Mouse (Mus musculus) kidney, adult 8-10 months (tissue): ENCODE results near the gene Cfap74.
"Not testable (repeated sequence)": the region's sequence is repeated elsewhere in the genome, so short reads cannot be mapped to it uniquely, and the experiment has no call there.

ENCODE experiments used
- DNase-seq, 2 experiments: peaks; one replicate each; pipeline ENCODE4 v3.0.0; 2022

The Cfap74 gene

DNA sequence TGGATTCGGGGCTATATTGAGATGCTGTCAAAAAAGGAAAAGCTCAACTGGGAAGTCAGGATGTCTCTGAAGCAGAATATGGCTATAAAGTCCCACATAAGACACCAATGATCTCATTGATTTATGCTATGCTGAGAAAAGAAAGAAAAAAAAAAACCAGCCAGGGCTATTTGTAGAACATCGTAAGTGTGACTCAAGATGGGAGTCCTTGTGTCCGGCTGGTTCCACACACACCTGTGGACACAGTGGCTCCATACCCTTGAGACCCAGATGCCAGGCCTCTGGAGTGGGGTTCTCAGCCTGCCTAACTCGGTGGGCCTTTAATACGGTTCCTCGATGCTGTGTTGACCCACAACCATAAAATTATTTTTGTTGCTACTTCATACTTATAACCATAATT is 3.1 kb downstream of the Cfap74 start:
- DNase-seq: no peak

DNA sequence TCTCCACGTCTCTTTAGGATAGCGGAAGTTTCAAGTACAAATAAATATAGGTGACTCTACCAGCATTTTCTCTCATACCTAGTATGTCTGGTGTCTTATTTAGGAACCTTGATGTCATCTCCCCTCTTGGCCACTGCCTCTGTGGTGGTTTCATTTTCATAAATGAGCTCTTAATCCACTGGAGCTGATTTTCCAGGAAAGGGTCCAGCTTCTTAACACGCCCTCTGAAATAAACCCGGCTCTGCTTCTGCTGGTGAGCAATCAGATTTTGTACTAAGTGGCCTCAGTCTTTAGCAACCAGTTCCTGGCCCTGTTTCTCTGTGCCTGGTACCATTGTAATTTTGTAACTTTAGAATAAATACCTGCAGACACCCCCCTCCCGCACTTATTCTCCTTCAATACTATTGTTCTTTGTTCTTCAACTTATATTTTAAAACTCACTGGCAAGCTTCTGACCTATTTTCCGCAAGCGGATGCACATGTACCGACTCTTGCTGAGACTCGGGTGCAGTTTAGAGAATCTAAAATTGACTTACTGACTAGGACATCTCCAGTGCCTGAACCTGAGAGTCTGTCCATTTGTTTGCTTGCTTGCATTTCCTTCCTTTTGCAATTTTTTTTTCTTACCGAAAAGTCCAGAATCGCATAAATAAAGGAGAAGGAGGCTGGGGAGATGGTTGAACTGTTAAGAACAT is 4.8 kb downstream of the Cfap74 start:
- no peak for DNase-seq

DNA sequence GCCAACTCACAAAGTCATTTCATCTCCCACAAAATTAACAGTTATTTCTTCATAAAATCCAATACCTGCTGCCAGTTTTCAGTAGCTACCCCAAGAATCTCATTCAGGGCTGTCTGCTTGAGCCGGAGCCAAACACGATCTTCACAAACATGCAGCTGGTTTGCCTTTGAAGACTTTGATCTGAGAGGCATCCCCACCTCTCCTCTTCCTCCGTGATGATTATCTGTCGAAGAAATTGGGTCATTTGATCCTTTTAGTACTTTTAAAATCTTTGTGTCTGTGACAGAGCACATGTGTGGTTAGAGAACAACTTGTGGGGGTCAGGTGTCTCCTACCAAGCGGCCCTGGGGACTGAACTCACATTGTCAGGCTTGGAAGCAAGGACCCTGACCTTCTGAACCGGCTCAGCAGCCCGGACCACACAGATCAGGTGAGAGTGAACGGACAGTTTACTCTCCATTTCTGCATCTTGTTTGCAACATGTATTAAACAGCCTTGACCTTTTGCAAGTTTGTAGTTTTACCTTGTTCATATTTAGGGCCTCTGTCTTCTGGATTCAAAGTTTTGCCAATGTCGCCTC is 5.8 kb downstream of the Cfap74 start:
- no peak for DNase-seq

DNA sequence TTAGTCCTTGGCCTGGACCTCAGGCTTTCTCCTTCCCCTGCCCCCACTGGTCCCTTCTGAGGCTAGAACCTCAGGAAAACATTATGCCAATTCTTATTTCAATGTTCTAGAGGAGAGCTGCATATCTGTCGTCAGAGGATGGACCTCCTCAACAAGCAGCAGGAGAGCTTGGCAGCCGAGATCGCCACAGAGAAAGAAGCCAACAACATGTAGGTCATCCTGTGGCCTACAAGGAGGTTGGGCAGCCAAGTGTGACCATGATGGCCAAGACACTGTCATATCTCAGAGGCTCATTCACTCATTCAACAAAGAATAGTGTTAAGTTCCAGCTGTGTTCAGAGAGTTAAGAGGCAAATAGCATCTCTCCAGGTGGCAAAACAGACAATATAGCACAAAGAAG is 11.1 kb downstream of the Cfap74 start:
- no peak for DNase-seq

DNA sequence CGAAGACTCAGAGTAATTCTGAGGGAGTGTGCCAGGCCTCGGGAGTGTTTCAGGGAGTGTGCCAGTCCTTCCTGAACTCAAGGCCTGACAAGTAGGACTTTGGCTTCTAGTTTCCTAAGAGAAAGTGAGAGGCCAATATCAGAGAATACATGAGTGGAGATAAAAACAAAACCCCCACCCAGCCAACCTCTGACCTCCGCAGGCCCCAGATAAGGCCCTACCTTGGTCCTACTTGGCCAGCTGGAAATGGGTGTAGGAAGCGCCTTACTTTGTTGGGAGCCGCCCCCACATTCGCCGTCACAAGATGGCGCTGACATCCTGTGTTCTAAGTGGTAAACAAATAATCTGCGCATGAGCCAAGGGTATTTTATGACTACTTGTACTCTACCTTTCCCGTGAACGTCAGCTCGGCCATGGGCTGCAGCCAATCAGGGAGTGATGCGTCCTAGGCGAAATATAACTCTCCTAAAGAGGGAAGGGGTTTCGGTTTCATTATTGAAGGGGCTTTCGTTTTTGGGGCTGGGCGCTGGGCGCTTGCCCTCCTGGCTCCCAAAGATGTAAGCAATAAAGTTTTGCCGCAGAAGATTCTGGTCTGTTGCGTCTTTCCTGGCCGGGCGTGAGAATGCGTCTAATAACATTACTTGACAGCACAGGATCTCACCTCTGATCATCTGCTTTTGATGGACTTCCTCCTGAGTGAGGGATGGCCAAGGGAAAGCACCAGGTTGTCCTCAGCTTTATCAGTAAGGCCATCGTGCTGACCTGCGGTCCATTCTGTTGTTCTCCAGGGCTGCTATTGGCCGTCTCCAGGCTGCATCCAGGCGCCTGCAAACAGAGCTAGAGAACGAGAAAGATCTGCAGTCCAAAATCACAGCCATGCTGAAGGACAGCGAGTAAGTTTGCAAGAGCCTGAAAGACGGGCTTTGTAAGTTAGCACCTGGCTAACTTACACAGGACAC is 12.7 kb downstream of the Cfap74 start:
- not testable (repeated sequence) for DNase-seq

DNA sequence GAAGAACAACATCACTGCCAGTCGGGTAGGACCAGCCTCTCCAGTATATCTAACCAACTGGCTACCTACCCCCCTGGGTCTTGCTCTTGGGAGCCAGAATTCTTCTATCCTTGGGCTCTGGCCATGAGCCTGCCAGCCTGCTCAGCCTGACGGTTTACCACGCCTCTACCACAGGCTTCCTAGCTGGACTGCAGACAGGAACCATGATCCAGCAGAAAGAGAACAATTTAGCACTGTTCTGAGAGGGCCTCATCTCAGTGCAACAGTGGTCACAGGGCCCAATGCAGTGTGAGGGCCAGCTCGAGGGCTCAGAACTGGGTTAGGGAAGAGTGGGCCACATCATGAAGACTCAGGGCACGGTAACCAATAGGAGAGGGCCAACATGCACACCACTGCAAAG is 15.0 kb downstream of the Cfap74 start:
- DNase-seq: no peak

DNA sequence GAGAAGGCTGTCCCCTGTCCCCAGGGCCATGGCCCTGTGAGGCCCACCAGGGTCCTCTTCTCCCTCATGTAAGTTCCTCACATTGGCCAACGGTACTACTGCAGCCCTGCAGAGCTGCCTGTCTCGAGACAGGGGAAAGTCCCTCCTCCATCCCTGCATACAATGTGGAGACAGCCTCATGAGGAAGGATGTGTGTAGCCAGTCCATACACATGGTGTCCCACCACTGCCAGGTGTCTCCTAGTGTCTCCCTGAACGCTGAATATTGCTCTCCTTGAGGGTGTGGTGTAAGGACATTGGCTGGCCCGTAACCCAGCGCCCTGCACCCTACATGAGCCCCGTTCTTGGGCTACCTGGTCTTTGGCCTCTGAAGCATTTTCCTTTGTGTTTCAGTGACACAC is 17.3 kb downstream of the Cfap74 start:
- DNase-seq: no peak

DNA sequence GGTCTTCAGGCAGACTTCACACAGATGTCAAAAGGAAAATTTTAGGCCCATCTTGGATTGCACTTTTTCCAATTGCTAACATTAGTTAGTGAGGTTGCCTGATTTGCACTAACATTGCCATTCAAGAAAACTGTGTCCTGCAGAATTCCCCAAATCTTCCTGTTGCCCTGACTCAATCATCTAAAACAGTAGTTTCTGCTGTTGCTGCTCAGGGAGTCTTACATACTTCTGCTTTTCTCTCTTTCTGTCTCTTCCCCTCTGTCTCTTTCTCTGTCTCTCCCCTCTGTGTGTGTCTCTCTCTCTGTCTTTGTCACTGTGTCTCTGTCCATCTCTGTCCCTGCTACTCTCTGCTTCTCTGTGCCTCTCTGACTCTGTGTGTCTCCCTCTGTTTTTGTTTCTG is 19.5 kb downstream of the Cfap74 start:
- no peak for DNase-seq

DNA sequence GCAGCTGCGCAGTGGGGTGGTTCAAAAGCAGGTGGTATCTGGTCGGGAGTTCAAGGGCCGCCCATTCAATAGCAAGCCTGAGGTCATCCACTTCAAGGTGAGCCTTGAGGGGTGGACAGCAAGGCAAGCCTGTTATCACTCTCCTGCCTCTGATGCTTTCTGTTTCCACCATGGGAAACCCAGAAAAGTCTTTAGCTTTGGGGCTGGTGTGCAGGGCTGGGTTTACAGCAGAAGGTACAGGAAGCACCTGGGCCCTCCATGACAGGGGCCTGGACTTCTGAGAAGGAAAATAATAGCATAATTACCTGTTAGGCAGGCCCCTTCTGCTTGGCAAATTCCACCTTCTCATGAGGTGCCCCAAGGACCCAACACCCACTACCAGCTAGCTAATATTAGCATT is 20.2 kb downstream of the Cfap74 start:
- DNase-seq: no peak

DNA sequence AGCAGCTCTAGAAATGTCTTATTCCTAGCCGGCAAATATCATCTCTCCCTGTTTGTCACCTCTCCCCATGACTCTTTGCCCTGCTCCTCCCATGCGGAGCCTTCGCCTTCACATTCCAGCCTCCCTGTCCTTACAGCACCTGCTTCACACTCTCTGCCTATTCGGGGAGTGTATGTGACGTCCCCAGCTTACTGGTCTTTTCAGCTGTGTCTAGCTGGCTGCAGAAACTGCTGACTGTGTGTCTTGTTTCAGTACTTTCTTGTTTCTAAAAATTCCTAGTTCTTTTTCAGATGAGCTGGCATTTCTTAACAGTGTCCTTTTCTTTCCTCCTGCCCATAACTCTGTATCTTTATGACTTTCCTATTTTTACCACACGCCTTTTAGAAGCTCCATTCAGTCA is 23.4 kb downstream of the Cfap74 start:
- DNase-seq: no peak

DNA sequence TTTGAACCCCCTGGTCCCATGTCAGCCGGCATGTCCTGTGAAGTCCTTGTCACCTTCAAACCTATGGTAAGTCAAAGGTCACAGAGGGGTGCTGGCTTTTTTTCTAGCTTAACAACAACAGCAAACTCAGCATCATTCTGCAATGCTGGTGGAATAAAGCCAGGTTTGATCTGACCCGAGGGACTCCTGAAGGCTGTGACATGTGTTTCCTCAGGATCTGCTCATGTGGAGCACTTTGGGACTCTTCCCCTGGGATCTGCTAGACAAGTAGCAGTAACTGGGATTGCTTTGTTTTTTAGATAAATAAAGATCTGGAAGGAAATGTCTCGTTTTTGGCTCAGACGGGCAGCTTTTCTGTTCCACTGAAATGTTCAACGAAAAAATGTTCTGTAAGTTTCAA is 25.0 kb downstream of the Cfap74 start:
- DNase-seq: peak; percentile 4 to 7

DNA sequence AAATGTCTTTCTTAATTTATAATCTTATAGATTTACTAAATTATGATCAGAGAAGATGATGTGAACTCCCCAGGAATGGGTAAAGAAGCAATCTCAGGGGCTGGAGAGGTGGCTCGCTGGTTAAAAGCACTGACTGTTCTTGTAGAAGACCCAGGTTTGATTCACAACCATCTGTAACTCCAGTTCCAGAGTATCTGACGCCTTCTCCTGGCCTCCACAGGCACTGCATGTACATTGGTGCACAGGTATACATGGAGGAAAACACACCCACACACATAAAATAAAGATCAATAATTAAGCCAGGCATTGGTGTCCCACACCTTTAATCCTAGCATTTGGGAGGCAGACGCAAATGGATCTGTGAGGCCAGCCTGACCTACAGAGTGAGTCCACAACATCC is 33.8 kb downstream of the Cfap74 start:
- no peak for DNase-seq

DNA sequence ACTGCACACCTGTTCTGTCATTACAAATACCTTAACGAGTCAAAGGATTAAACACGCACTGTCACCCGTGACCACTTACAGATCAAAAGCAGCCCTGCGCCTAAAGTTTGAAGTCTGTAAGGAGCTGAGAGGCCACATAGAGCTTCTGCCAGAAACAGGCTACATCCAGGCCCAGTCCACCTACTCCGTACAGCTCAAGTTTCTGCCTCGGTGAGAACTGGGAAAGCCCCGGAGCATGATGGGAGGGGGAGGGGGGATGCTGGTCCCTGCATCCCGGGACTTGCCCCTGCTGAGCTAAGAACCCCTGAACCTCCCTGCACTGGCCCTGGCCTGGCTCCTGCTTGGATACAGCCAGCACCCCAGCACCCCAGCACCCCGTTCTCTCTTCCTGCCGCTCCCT is 42.6 kb downstream of the Cfap74 start:
- DNase-seq: no peak

DNA sequence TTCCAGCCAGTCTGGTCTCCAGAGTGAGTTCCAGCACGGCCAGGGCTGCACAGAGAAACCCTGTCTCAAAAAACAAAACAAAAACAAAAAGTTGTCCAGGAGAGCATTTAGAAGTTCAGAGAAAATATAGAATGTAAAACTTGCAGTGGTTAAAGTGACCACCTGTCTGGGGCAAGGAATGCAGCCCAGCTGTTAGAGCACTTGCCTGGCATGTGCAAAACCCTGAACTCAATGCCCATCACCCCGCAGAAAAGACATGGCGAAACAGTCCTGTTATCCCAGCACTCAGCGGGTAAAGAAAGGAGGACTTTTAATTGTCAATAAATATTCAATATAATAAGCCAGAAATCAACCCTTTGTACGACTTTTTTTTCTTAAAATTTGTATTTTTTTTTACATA is 49.6 kb downstream of the Cfap74 start:
- no peak for DNase-seq

DNA sequence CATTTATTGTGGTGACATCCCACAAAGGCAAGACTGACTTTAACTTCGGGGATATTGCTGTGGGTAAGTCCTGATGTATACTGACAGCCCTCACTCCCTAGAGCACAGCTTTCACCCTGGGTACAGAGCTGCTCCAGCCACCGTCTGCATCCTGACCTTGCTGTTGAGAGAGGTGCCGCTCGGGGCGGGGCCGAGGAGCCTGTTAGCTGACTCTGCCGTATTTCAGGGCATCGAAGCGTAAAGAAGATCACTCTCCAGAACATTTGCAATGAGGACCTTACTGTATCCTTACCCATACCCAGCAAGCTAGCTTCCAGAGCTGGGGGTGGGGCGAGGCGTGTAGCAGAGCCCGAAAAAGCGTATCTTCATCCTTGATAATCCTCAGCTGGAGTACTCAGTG is 54.1 kb downstream of the Cfap74 start:
- DNase-seq: peak in 1 of 2 experiments; percentile 53

DNA sequence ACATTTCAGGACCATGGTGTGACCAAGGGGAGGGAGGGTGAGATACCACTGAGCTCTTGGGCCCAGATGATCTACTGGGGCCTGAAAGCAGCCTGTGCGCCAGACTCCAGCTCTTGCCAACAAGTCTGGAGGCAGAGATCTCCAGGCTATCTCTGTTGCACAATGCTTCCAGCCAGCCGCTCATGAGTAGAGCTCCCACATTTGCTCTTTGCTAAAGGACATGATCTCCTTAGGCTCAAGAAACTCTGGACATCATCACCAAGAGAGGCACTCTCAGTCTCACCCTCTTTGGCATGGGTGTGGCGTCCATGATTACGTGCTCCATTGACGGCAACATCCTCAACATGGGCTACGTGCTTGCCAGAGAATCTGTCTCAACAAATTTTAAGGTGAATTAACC is 54.6 kb downstream of the Cfap74 start:
- no peak for DNase-seq

DNA sequence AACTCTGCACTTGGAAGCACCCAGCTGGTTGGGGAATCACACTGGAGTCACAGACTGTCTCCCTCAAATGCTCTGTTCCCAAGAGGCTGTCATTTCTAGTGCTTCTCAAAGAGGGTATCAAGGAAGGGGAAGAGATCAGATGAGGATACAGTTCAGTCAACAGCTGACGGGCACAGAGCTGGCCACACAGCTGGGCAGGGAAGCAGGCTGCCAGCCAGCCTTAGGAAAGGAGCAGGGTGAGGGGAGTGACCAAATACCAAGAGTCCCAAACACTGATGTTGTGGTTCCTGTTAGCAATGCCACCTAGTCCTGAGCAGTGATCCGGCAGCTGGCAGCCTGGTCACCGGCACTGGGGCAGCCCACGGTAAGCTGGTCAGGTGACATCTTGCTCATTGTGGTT is 55.1 kb downstream of the Cfap74 start:
- DNase-seq: no peak

DNA sequence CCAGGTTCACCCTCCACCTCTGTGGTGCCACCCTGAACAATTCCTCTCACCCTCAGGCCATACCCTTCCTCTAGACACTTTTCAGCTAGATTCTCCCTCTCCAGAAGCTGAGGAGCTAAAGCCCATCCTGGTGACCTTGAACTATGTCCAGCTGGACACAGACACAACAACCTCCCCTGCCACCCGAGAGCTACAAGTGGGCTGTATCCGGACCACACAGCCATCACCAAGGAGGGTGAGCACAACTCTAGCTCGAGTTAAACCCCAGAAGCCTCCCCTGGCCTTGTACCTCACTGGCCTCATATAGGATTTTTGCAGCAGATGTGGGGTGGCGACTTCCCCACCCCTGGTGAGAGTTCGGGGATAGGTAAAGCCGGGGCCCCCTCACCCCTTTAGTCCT is 56.6 kb downstream of the Cfap74 start:
- DNase-seq: no peak

DNA sequence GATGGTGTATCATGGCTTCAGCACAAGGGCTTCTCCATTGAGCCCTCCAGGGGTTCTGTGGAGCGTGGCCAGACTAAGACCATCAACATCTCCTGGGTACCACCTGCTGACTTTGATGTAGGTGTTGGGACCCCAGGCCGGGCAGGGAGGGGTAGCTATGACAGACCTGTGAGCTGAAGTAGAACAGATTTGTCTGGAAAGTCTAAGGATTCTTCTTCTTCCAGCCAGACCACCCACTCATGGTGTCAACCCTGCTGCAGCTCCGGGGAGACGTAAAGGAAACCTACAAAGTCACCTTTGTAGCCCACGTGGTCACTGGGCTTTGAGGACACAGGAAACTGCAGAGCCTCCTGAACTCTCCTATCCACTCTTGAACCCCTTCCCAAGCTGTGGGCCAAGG is 57.1 kb downstream of the Cfap74 start:
- DNase-seq: no peak

DNA sequence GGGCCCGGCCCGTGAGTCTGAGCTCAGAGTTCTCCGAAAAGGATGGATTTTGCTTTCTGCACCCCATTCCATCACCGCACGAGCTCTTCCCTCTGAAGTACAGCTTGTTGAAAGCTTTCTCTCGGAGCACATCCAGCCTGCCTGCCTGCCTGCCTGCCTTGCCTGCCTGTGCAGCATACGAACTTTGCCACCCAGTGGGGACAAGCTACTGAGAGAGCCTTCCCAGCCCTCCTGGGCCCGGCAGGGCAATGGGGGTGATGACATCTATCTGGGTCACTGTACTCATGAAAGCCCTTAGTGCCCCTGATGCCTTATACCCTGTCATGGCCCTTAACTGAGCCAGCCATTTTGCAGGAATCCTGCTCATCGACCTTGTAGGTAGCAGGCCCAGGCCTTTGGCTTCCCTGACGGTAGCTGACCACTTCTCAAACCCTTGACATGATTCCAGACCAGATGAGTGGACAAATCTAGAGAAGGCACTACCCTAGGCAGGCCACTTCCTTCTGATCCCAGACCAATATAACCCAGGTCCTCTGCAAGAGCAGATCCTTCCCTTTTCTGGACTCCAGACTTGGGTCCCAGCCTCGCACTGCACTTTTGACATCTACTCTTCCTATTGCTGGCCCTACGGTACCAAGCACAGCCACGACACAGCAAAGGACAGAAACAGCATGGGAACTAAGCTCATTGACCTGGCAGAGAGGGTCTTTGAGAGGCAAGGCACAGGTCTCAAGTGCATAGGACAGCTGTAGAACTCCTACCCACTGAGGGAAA is 58.4 kb downstream of the Cfap74 start:
- no peak for DNase-seq

DNA sequence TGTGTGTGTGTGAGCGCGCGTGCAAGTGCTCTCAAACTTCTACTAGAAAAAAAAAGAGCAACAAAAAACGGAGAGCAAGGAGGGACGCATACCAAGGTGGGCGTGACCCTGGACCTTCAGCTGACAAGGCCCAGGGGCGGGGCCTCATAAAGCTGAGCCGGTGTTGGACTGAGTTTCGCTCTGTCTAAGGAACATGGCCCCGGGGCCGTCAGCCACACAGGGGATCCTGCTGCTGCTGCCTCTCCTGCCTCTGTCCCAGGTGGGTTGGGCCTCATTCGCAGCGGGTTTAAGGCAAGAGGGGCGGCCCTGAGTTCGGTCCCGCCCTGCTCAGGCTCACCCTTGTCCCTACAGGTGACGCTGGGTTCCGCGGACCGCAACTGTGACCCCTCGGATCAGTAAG is 60.0 kb downstream of the Cfap74 start, which contains the start of gene Tmem52:
Gene Tmem52 (plus strand): TSS at position 163 of the 400 bp plus-strand sequence.
- DNase-seq: peak in 1 of 2 experiments; percentile 55

DNA sequence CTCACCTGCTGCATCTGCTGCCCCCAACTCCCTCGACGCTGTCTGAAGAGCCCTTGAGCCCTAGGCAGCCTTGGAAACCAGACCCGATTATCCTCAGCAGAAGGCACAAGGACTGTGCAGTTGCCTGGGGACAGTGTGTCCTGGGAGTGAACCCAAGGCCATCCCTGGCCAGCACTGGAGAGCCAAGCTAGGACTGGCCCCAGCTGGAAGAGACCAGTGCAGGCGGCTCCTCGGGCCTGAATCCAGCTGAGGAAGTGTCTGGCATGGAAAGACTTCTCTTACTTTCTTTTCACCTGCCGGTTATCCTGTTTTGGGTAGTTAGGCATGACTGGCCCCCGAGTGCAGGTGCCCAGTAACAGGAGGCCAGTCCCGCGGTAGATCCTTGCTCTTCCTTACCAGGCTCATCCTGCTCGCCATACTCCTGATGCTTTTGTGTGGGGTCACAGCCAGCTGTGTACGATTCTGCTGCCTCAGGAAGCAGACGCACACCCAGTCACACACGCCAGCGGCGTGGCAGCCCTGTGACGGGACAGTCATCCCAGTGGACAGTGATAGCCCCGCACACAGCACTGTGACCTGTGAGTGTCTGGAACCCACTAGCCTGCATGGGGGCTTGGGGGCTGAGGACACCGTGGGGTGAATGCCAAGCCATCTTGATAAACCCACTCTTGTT is 60.7 kb downstream of the Cfap74 start:
- peak in 1 of 2 experiments; percentile 37 for DNase-seq
